Mouse (Mus musculus): Measurements from ENCODE around the gene Nkain4. TPM values are rescaled to one million over a fixed set of nuclear protein-coding genes. Genes with fewer than 3 reads are reported as not detected.

Gene Nkain4
- polyA plus RNA-seq, 1 experiment from 2014 or later = 86.5 TPM

- no peak within 1 kb of the TSS for H3K27ac ChIP-seq (ENCODE audit: low read depth, low read length)
These were observed 25.8 kb downstream of the Nkain4 start, which contains the start of gene Birc7 for GRCm38 (mm10) chr2:180928723-180929122. Birc7 (plus strand) TSS chr2:180929023.

GRCm38 (mm10) chr2:180925176-180925575 lies 29.3 kb downstream of the Nkain4 start:
- H3K4me2 ChIP-seq (ENCODE audit: low read depth, low read length) = no peak overlapping the region
- no peak overlapping the region for H3K4me3 ChIP-seq (ENCODE audit: low read depth, low read length)
- H3K27ac ChIP-seq (ENCODE audit: low read depth, low read length) = no peak overlapping the region
- ATAC-seq (ENCODE audit: low read depth) = no peak
- no peaks in the 10 kb centered on the region for H3K9me3 ChIP-seq (ENCODE audit: control insufficient read depth, low read length)
- 7% methylated on average over 4 of the region's 4 CpGs for WGBS
- no peaks in the 10 kb centered on the region for H3K27me3 ChIP-seq (ENCODE audit: control insufficient read depth, insufficient read depth, low read length)
- H3K36me3 ChIP-seq (ENCODE audit: control insufficient read depth, insufficient read depth, low read length) = no peaks in the 10 kb centered on the region
- H3K4me1 ChIP-seq (ENCODE audit: control insufficient read depth, insufficient read depth, low read length) = no peaks in the 10 kb centered on the region
- H3K9ac ChIP-seq (replicated peaks; ENCODE audit: low read depth, low read length) = no peak overlapping the region

More at GRCm38 (mm10) chr2:180928723-180929122, 25.8 kb downstream of the Nkain4 start, which contains the start of gene Birc7:
- H3K4me2 ChIP-seq (ENCODE audit: low read depth, low read length) = no peak within 1 kb of the TSS
- H3K4me1 ChIP-seq (ENCODE audit: control insufficient read depth, insufficient read depth, low read length) = no peaks in the 10 kb centered on the region
- H3K36me3 ChIP-seq (ENCODE audit: control insufficient read depth, insufficient read depth, low read length) = no peaks in the 10 kb centered on the region
- 48% methylated on average over 4 of the region's 4 CpGs for WGBS
- H3K27me3 ChIP-seq (ENCODE audit: control insufficient read depth, insufficient read depth, low read length) = no peaks in the 10 kb centered on the region
- H3K9ac ChIP-seq (replicated peaks; ENCODE audit: low read depth, low read length) = no peak within 1 kb of the TSS
- no peaks in the 10 kb centered on the region for H3K9me3 ChIP-seq (ENCODE audit: control insufficient read depth, low read length)
- H3K4me3 ChIP-seq (ENCODE audit: low read depth, low read length) = no peak within 1 kb of the TSS
- no peak for ATAC-seq (ENCODE audit: low read depth)

GRCm38 (mm10) chr2:180922739-180923138 lies 31.8 kb downstream of the Nkain4 start:
- 93% methylated on average over 6 of the region's 6 CpGs for WGBS
- 0 out of 2 replicates have a peak, but pooled peaks cover 2% of the 10 kb centered on the region for H3K36me3 ChIP-seq (ENCODE audit: control insufficient read depth, insufficient read depth, low read length)
- no peaks in the 10 kb centered on the region for H3K9me3 ChIP-seq (ENCODE audit: control insufficient read depth, low read length)
- H3K4me1 ChIP-seq (ENCODE audit: control insufficient read depth, insufficient read depth, low read length) = peaks cover 7% of the 10 kb centered on the region
- H3K4me3 ChIP-seq (ENCODE audit: low read depth, low read length) = no peak overlapping the region
- ATAC-seq (ENCODE audit: low read depth) = no peak
- H3K27me3 ChIP-seq (ENCODE audit: control insufficient read depth, insufficient read depth, low read length) = no peaks in the 10 kb centered on the region
- no peak overlapping the region for H3K9ac ChIP-seq (replicated peaks; ENCODE audit: low read depth, low read length)
- no peak overlapping the region for H3K4me2 ChIP-seq (ENCODE audit: low read depth, low read length)
- no peak overlapping the region for H3K27ac ChIP-seq (ENCODE audit: low read depth, low read length)

GRCm38 (mm10) chr2:180920810-180921400 lies 33.6 kb downstream of the Nkain4 start, which contains the start of gene Ythdf1:
Ythdf1 (minus strand) TSS chr2:180920949.
- Histone ChIP-seq H3K9ac (replicated peaks; ENCODE audit: low read depth, low read length) (peak within 1 kb of the TSS; percentile 93), H3K27me3 (ENCODE audit: control insufficient read depth, insufficient read depth, low read length) (no peaks in the 10 kb centered on the region), H3K9me3 (ENCODE audit: control insufficient read depth, low read length) (no peaks in the 10 kb centered on the region), H3K4me3 (ENCODE audit: low read depth, low read length) (peak within 1 kb of the TSS; percentile 99), H3K4me2 (ENCODE audit: low read depth, low read length) (peak within 1 kb of the TSS; percentile 97), H3K27ac (ENCODE audit: low read depth, low read length) (peak within 1 kb of the TSS; percentile 64), H3K36me3 (ENCODE audit: control insufficient read depth, insufficient read depth, low read length) (0 out of 2 replicates have a peak, but pooled peaks cover 6% of the 10 kb centered on the region), H3K4me1 (ENCODE audit: control insufficient read depth, insufficient read depth, low read length) (peaks cover 7% of the 10 kb centered on the region)
- WGBS = under 1% methylated on average over 29 of the region's 56 CpGs
- peak; percentile 96 for ATAC-seq (ENCODE audit: low read depth)

- peak; percentile 72 for ATAC-seq (ENCODE audit: low read depth)
- no peaks in the 10 kb centered on the region for H3K9me3 ChIP-seq (ENCODE audit: control insufficient read depth, low read length)
- WGBS = 1% methylated on average over 55 of the region's 61 CpGs
These were observed 34.3 kb downstream of the Nkain4 start for GRCm38 (mm10) chr2:180919913-180920809.

GRCm38 (mm10) chr2:180915886-180916433 lies 38.5 kb downstream of the Nkain4 start:
- H3K27me3 ChIP-seq (ENCODE audit: control insufficient read depth, insufficient read depth, low read length) = no peaks in the 10 kb centered on the region
- H3K9me3 ChIP-seq (ENCODE audit: control insufficient read depth, low read length) = no peaks in the 10 kb centered on the region
- no peak overlapping the region for H3K27ac ChIP-seq (ENCODE audit: low read depth, low read length)
- no peak for ATAC-seq (ENCODE audit: low read depth)
- H3K4me2 ChIP-seq (ENCODE audit: low read depth, low read length) = no peak overlapping the region
- peaks cover 22% of the 10 kb centered on the region for H3K36me3 ChIP-seq (ENCODE audit: control insufficient read depth, insufficient read depth, low read length)
- no peak overlapping the region for H3K4me3 ChIP-seq (ENCODE audit: low read depth, low read length)
- H3K4me1 ChIP-seq (ENCODE audit: control insufficient read depth, insufficient read depth, low read length) = peaks cover 7% of the 10 kb centered on the region
- no peak overlapping the region for H3K9ac ChIP-seq (replicated peaks; ENCODE audit: low read depth, low read length)
- 85% methylated on average over 3 of the region's 3 CpGs for WGBS

More at GRCm38 (mm10) chr2:180919913-180920809, 34.3 kb downstream of the Nkain4 start:
- peaks cover 7% of the 10 kb centered on the region for H3K4me1 ChIP-seq (ENCODE audit: control insufficient read depth, insufficient read depth, low read length)
- H3K36me3 ChIP-seq (ENCODE audit: control insufficient read depth, insufficient read depth, low read length) = 0 out of 2 replicates have a peak, but pooled peaks cover 6% of the 10 kb centered on the region
- no peaks in the 10 kb centered on the region for H3K27me3 ChIP-seq (ENCODE audit: control insufficient read depth, insufficient read depth, low read length)
- H3K27ac ChIP-seq (ENCODE audit: low read depth, low read length) = peak overlapping the region; percentile 64
- peak overlapping the region; percentile 99 for H3K4me3 ChIP-seq (ENCODE audit: low read depth, low read length)
- peak overlapping the region; percentile 93 for H3K9ac ChIP-seq (replicated peaks; ENCODE audit: low read depth, low read length)
- H3K4me2 ChIP-seq (ENCODE audit: low read depth, low read length) = peak overlapping the region; percentile 97

- 95% methylated on average over 12 of the region's 12 CpGs for WGBS
- H3K4me2 ChIP-seq (ENCODE audit: low read depth, low read length) = no peak overlapping the region
- no peak overlapping the region for H3K4me3 ChIP-seq (ENCODE audit: low read depth, low read length)
- H3K4me1 ChIP-seq (ENCODE audit: control insufficient read depth, insufficient read depth, low read length) = no peaks in the 10 kb centered on the region; the same call in 1 of the 2 replicates
- ATAC-seq (ENCODE audit: low read depth) = no peak
- no peaks in the 10 kb centered on the region for H3K9me3 ChIP-seq (ENCODE audit: control insufficient read depth, low read length)
- H3K27ac ChIP-seq (ENCODE audit: low read depth, low read length) = no peak overlapping the region
- H3K9ac ChIP-seq (replicated peaks; ENCODE audit: low read depth, low read length) = no peak overlapping the region
- H3K27me3 ChIP-seq (ENCODE audit: control insufficient read depth, insufficient read depth, low read length) = no peaks in the 10 kb centered on the region
- peaks cover 27% of the 10 kb centered on the region for H3K36me3 ChIP-seq (ENCODE audit: control insufficient read depth, insufficient read depth, low read length)
These were observed 43.6 kb downstream of the Nkain4 start for GRCm38 (mm10) chr2:180910928-180911327.

- ATAC-seq (ENCODE audit: low read depth) = no peak
- 56% methylated on average over 5 of the region's 5 CpGs for WGBS
- H3K4me2 ChIP-seq (ENCODE audit: low read depth, low read length) = no peak overlapping the region
- no peak overlapping the region for H3K27ac ChIP-seq (ENCODE audit: low read depth, low read length)
- H3K9me3 ChIP-seq (ENCODE audit: control insufficient read depth, low read length) = no peaks in the 10 kb centered on the region
- no peak overlapping the region for H3K4me3 ChIP-seq (ENCODE audit: low read depth, low read length)
- no peak overlapping the region for H3K9ac ChIP-seq (replicated peaks; ENCODE audit: low read depth, low read length)
- H3K27me3 ChIP-seq (ENCODE audit: control insufficient read depth, insufficient read depth, low read length) = no peaks in the 10 kb centered on the region
- peaks cover 8% of the 10 kb centered on the region for H3K36me3 ChIP-seq (ENCODE audit: control insufficient read depth, insufficient read depth, low read length)
- no peaks in the 10 kb centered on the region; the same call in 1 of the 2 replicates for H3K4me1 ChIP-seq (ENCODE audit: control insufficient read depth, insufficient read depth, low read length)
These were observed 48.8 kb downstream of the Nkain4 start for GRCm38 (mm10) chr2:180905556-180906221.

Measured in neural tube, embryonic 14.5 days (tissue).